Mouse (Mus musculus) adrenal gland, postnatal 4 days (tissue): ENCODE measurements around the gene Mindy3. TPM values are rescaled to one million over a fixed set of nuclear protein-coding genes. Genes with fewer than 3 reads are reported as not detected.

Source experiments
- DNase-seq, 2 experiments: peaks; one replicate each; pipeline ENCODE4 v3.0.0; 2021 to 2022; ENCODE audit warnings: low spot score in 2 of 2, mixed read lengths in 2 of 2
- total RNA-seq, 2 experiments: library from RNA; stranded (reverse); gene quantifications; 2 replicates each; pipeline ENCODE4 v1.2.3; 2021

The Mindy3 gene
- total RNA-seq, 2 experiments from 2014 or later, result 41.7 to 42.5 TPM

- DNase-seq, result no peak
Observed at GRCm38 (mm10) chr2:12305064-12305650, 114.1 kb downstream of the Mindy3 start.

GRCm38 (mm10) chr2:12301431-12302170, 117.7 kb downstream of the Mindy3 start, which contains the start of gene Itga8:
Gene Itga8, minus strand, starts transcription at chr2:12301922.
- DNase-seq, result peak; percentile 69 to 71

GRCm38 (mm10) chr2:12300449-12301228, 118.6 kb downstream of the Mindy3 start:
- DNase-seq, result no peak

- DNase-seq, result no peak
Observed at GRCm38 (mm10) chr2:12297287-12297686, 122.0 kb downstream of the Mindy3 start.

Other genes with a start within 250 kb of the Mindy3 start
- 10 to 100 TPM; 38.2 to 40.7 TPM for gene Itga8, start 117.5 kb downstream of the Mindy3 start, total RNA-seq